8 mouse cellular contexts compared by ENCODE assay signal in genomic region chrX:48341621-48342161, GRCm38 (mm10). TPM values are rescaled to one million over a fixed set of nuclear protein-coding genes. Genes with fewer than 3 reads are reported as not detected.
DNase-seq lines count a peak whose midpoint lies in the region; ATAC-seq and TF ChIP-seq lines count a peak whose summit lies in the region.

No protein-coding gene starts in this region.

- WGBS in hindbrain, postnatal 0 days, result 27% methylated on average over 29 of the region's 73 CpGs
- WGBS in liver, embryonic 11.5 days, result 14% methylated on average over 44 of the region's 73 CpGs
- WGBS in neural tube, embryonic 11.5 days, result 14% methylated on average over 10 of the region's 73 CpGs

- H3K4me1 ChIP-seq in hindbrain, postnatal 0 days (ENCODE audit: insufficient read depth, low read length), result no peaks in the 10 kb centered on the region
- no peaks in the 10 kb centered on the region for H3K4me1 ChIP-seq in liver, embryonic 11.5 days (replicated peaks; ENCODE audit: control insufficient read depth, insufficient read depth, low read length)
- no peaks in the 10 kb centered on the region; the same call in 1 of the 2 replicates for H3K4me1 ChIP-seq in neural tube, embryonic 11.5 days (ENCODE audit: control insufficient read depth, insufficient read depth, low read length)

- H3K4me3 ChIP-seq in layer of hippocampus, adult 2 months, result peak overlapping the region; percentile 54
- peak overlapping the region; percentile 46 for H3K4me3 ChIP-seq in hindbrain, postnatal 0 days (ENCODE audit: low read length)
- peak overlapping the region; percentile 65 for H3K4me3 ChIP-seq in liver, embryonic 11.5 days (ENCODE audit: low read depth, low read length)
- peak overlapping the region; percentile 48 for H3K4me3 ChIP-seq in neural tube, embryonic 11.5 days (ENCODE audit: low read depth, low read length)

- intact Hi-C loops in gastrocnemius, postnatal 14 days (cut with DNase I; ENCODE audit: low total_unique reads), result loop anchor here (10.0 kb wide), 1 partner anchor 57 kb away; no protein-coding TSS in a partner anchor

- ATAC-seq in hindbrain, postnatal 0 days, result no peak
- peak; percentile 30 for ATAC-seq in liver, embryonic 11.5 days (replicated peaks; ENCODE audit: low FRiP score)
- ATAC-seq in neural tube, embryonic 11.5 days (ENCODE audit: insufficient read depth, low FRiP score, low TSS enrichment), result no peak

- H3K27me3 ChIP-seq in hindbrain, postnatal 0 days (ENCODE audit: insufficient read depth, low read length), result no peaks in the 10 kb centered on the region
- peaks cover 30% of the 10 kb centered on the region for H3K27me3 ChIP-seq in liver, embryonic 11.5 days (replicated peaks; ENCODE audit: control insufficient read depth, insufficient read depth, low read length)
- H3K27me3 ChIP-seq in neural tube, embryonic 11.5 days (ENCODE audit: control insufficient read depth, insufficient read depth, low read length), result no peaks in the 10 kb centered on the region

- peak overlapping the region; percentile 66 for H3K4me2 ChIP-seq in hindbrain, postnatal 0 days (ENCODE audit: low read depth, low read length)
- peak overlapping the region; percentile 76 for H3K4me2 ChIP-seq in liver, embryonic 11.5 days
- H3K4me2 ChIP-seq in neural tube, embryonic 11.5 days (ENCODE audit: low read depth), result peak overlapping the region; percentile 63

- no peak for TF ChIP-seq CTCF in layer of hippocampus, adult 2 months (conservative IDR thresholded peaks at IDR 0.05)
- no peak for TF ChIP-seq CTCF in hindbrain, postnatal 0 days (IDR thresholded peaks at IDR 0.05; ENCODE audit: low read depth)

- 0 out of 2 replicates have a peak overlapping the region, but pooled peaks have one; percentile 28 for H3K27ac ChIP-seq in layer of hippocampus, adult 2 months
- H3K27ac ChIP-seq in hindbrain, postnatal 0 days, result no peak overlapping the region
- H3K27ac ChIP-seq in liver, embryonic 11.5 days (ENCODE audit: low read depth, low read length), result peak overlapping the region; percentile 53; the same call in 1 of the 2 replicates
- H3K27ac ChIP-seq in neural tube, embryonic 11.5 days (ENCODE audit: low read depth, low read length), result no peak overlapping the region

- H3K9ac ChIP-seq in hindbrain, postnatal 0 days (replicated peaks; ENCODE audit: low read length), result peak overlapping the region; percentile 45
- H3K9ac ChIP-seq in liver, embryonic 11.5 days (ENCODE audit: low read depth, low read length), result peak overlapping the region; percentile 69
- peak overlapping the region; percentile 39 for H3K9ac ChIP-seq in neural tube, embryonic 11.5 days (ENCODE audit: low read length)

- H3K9me3 ChIP-seq in hindbrain, postnatal 0 days (ENCODE audit: low read length), result no peaks in the 10 kb centered on the region
- H3K9me3 ChIP-seq in liver, embryonic 11.5 days (ENCODE audit: control insufficient read depth, low read length), result no peaks in the 10 kb centered on the region
- no peaks in the 10 kb centered on the region for H3K9me3 ChIP-seq in neural tube, embryonic 11.5 days (ENCODE audit: control insufficient read depth, low read length)

- no peaks in the 10 kb centered on the region for H3K36me3 ChIP-seq in hindbrain, postnatal 0 days (ENCODE audit: insufficient read depth, low read length)
- no peaks in the 10 kb centered on the region for H3K36me3 ChIP-seq in liver, embryonic 11.5 days (ENCODE audit: control insufficient read depth, insufficient read depth, low read length)
- H3K36me3 ChIP-seq in neural tube, embryonic 11.5 days (ENCODE audit: control insufficient read depth, insufficient read depth, low read length), result no peaks in the 10 kb centered on the region

- DNase-seq in layer of hippocampus, adult 2 months (ENCODE audit: low spot score in 2 of 2), result no peak
- DNase-seq in layer of hippocampus, adult 18-20 months (ENCODE audit: low spot score in 2 of 2), result no peak
- DNase-seq in cerebellum, adult 8-10 months, result peak; percentile 27
- peak; percentile 73 for DNase-seq in gastrocnemius, postnatal 14 days
- DNase-seq in hindbrain, postnatal 0 days (ENCODE audit: low spot score), result peak; percentile 13
- DNase-seq in liver, embryonic 11.5 days (ENCODE audit: low spot score), result peak; percentile 63
- peak; percentile 42 for DNase-seq in neural tube, embryonic 11.5 days (ENCODE audit: low spot score)
- peak; percentile 27 to 38 for DNase-seq in thymus, postnatal 36 days

RNA-seq across cellular contexts. Expression of gene Bcorl1, which starts 0.5 kb away (rescaled TPM):
- 10 to 100 TPM; 15.0 to 21.0 TPM for total RNA-seq in layer of hippocampus, adult 2 months (2021)
- total RNA-seq in layer of hippocampus, adult 18-20 months (2021), result 10 to 100 TPM; 19.7 to 23.4 TPM
- 1 to 10 TPM; 5.5 to 8.4 TPM for total RNA-seq in gastrocnemius, postnatal 14 days (2021)
- 7.8 and 8.5 TPM in 2 replicates for total RNA-seq in hindbrain, postnatal 0 days (2014; rRNA removed)
- polyA plus RNA-seq in hindbrain, postnatal 0 days (2015; fragmentation: Nextera tagmentation; extraction: Ambion mirVana), result 3.3 and 4.0 TPM in 2 replicates
- 5.4 and 7.3 TPM in 2 replicates for polyA plus RNA-seq in liver, embryonic 11.5 days (2014; fragmentation: Nextera tagmentation; extraction: Ambion mirVana)
- polyA plus RNA-seq in neural tube, embryonic 11.5 days (2014; fragmentation: Nextera tagmentation; extraction: Ambion mirVana), result 5.1 and 5.7 TPM in 2 replicates

Comparison
In these comparisons a context has a peak if more than half of its experiments do, and no peak if none do; other contexts are left out.
1. DNase-seq: peak in cerebellum, adult 8-10 months (single experiment), gastrocnemius, postnatal 14 days (single experiment), hindbrain, postnatal 0 days (single experiment), liver, embryonic 11.5 days (single experiment), neural tube, embryonic 11.5 days (single experiment) and thymus, postnatal 36 days (2 of 2); none in layer of hippocampus, adult 2 months (0 of 2) and layer of hippocampus, adult 18-20 months (0 of 2).
2. H3K27ac ChIP-seq: peak in layer of hippocampus, adult 2 months (single experiment) and liver, embryonic 11.5 days (single experiment); none in hindbrain, postnatal 0 days (single experiment) and neural tube, embryonic 11.5 days (single experiment).
3. Peak in every context shown above with its lines, with median percentiles within 50 percentile points of each other: H3K4me3 ChIP-seq, H3K4me2 ChIP-seq and H3K9ac ChIP-seq.